Mouse (Mus musculus): ENCODE results near the gene Pex11g. TPM values are rescaled to one million over a fixed set of nuclear protein-coding genes. Genes with fewer than 3 reads are reported as not detected.

Pex11g gene
- polyA plus RNA-seq (2012; ENCODE audit: insufficient read depth, insufficient read length, missing spikeins): 11.4 and 12.6 TPM in 2 replicates

DNA sequence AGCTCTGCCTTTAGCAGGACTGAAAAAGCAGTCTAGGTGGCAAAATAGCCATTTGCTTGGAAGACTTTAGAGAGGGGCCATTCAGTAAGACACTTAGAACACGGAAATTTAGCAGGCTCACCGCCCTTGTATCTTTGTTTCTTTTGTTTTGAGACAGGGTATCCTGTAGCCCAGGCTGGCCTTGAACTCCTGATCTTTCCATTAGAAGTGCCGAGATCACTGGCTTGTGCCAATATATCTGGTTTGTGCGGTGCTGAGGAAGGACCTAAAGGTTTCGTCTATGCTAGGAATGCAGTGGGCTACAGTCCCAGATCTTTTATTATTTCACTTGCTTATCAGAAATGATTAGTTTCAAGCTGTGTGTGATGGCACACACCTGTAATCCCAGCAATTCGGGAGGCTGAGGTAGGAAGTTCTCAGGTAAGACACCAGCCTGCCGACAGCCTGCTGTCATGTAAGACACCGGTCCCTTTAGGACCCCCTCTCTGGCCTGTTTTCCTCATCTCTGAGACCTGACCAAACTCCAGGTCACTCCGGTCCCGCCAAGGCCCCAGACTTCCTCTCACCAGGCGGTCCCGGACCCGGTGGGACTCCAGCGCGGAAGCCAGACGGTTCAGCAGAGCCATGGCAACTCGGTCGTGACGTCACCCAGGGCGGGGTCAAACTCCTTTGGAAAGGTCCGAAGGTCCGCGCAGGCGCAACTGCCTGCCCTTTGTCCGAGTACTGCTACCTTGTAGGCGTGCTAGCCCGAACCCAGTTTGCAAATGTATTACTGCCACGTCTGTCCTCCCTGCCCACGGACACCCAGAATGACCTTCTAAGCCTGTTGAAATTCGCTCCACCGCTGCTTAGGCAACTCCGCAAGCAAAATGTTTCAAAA is at the start of gene Pex11g:
Gene Pex11g (minus strand): TSS at position 675 of the 880 bp plus-strand sequence.
- peak within 1 kb of the TSS; percentile 77 for H3K4me3 ChIP-seq (ENCODE audit: insufficient read depth, low read depth, low read length)
- peak within 1 kb of the TSS; percentile 87 for H3K27ac ChIP-seq (replicated peaks; ENCODE audit: low read depth, low read length)
- H3K4me1 ChIP-seq (ENCODE audit: control insufficient read depth, insufficient read depth, insufficient read length, low read length): peaks cover 4% of the 10 kb centered on the region; the same call in 1 of the 2 replicates

GRCm38 (mm10) chr8:3517117-3517495 is 49.6 kb upstream of the Pex11g start:
- Histone ChIP-seq H3K4me3 (ENCODE audit: insufficient read depth, low read depth, low read length) (peak overlapping the region; percentile 71), H3K27ac (replicated peaks; ENCODE audit: low read depth, low read length) (peak overlapping the region; percentile 83), H3K4me1 (ENCODE audit: control insufficient read depth, insufficient read depth, insufficient read length, low read length) (peaks cover 4% of the 10 kb centered on the region; the same call in 1 of the 2 replicates)

DNA sequence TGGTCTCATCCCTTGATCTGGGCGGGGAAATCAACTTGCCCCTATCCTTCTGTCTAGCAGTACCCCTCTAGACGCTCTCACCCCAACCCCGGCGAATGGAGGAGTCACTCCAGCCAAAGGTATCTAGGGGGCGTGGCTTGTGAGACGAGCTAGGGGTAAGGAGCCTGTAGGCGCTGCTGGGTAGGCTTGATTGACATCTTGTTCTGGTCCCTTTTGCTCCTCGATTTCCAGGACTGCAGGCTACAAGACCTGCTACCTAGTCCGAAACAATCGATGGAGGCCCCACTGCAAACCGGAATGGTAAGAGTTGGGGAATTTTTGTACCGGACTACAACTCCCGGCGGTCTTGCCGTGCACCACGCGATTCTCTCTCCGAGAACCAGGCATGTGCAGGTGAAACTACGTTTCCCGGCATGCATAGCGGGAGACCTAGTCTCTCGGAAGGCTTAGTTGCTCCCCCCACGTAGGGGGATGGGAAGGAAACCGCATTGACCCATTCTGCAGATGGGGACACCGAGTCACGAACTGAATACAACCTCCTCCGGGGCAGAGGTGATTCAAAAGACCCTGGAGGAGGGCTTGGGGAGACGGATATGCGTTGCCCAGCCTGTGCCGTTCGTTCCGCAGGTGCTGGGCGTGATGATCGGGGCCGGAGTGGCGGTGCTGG is 49.1 kb upstream of the Pex11g start:
- peaks cover 4% of the 10 kb centered on the region; the same call in 1 of the 2 replicates for H3K4me1 ChIP-seq (ENCODE audit: control insufficient read depth, insufficient read depth, insufficient read length, low read length)
- peak overlapping the region; percentile 83 for H3K27ac ChIP-seq (replicated peaks; ENCODE audit: low read depth, low read length)
- H3K4me3 ChIP-seq (ENCODE audit: insufficient read depth, low read depth, low read length): peak overlapping the region; percentile 71

DNA sequence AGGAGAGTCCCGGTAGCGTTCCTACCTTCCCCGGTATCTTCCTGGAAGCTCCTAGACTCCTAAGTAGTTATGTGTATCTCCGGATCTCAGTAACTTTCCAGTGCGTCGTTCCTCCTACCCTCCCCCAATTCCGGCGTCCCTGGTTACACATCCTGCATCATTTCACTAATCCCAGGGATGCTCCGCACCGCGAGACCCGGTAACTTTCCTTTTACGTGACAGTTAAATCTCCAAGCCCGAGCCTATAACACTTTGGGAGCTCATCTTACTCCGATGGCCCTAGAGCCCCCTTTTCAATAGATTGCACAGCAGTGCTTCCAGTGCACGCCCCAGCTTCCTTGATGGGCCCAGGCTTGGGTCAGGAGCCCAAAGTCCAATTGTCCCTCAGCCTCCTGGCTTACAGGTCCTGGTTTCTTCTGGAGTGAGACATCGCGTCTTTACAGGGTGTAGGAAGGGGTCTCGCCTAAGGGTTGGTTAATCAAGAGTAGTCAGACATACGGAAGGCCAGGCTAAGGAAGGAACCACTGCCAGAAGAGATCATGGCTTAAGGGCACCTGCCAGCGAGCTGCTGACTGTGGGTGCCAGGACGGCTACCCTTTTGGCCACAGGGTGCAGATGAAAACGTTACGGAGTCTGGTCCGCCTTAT is 48.4 kb upstream of the Pex11g start:
- peak overlapping the region; percentile 71 for H3K4me3 ChIP-seq (ENCODE audit: insufficient read depth, low read depth, low read length)
- H3K27ac ChIP-seq (replicated peaks; ENCODE audit: low read depth, low read length): peak overlapping the region; percentile 83
- H3K4me1 ChIP-seq (ENCODE audit: control insufficient read depth, insufficient read depth, insufficient read length, low read length): peaks cover 4% of the 10 kb centered on the region; the same call in 1 of the 2 replicates

DNA sequence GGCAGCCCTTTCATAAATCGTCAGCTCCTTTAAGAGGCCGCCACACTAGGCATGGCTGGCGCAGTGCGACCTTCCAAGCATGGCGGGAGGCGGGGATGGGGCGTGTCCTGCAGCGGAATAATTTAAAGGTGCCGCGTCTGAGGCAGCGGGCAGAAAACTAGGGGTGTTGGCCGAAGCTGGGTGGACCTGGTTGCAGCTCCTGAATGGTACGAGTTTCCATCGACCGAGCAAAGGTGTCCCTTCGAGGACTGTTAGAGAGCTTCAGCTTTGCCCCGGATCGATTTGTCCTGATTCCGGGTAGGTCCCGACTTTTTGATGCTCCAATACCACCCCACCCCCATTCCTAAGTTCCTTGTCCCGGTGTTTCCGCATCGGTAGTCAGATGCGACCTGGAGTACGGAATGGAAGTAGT is 47.8 kb upstream of the Pex11g start, which contains the start of gene Pnpla6:
Gene Pnpla6 (plus strand): TSS at position 125 of the 412 bp plus-strand sequence.
- Histone ChIP-seq H3K4me3 (ENCODE audit: insufficient read depth, low read depth, low read length) (peak within 1 kb of the TSS; percentile 71), H3K27ac (replicated peaks; ENCODE audit: low read depth, low read length) (peak within 1 kb of the TSS; percentile 83), H3K4me1 (ENCODE audit: control insufficient read depth, insufficient read depth, insufficient read length, low read length) (peaks cover 4% of the 10 kb centered on the region; the same call in 1 of the 2 replicates)

DNA sequence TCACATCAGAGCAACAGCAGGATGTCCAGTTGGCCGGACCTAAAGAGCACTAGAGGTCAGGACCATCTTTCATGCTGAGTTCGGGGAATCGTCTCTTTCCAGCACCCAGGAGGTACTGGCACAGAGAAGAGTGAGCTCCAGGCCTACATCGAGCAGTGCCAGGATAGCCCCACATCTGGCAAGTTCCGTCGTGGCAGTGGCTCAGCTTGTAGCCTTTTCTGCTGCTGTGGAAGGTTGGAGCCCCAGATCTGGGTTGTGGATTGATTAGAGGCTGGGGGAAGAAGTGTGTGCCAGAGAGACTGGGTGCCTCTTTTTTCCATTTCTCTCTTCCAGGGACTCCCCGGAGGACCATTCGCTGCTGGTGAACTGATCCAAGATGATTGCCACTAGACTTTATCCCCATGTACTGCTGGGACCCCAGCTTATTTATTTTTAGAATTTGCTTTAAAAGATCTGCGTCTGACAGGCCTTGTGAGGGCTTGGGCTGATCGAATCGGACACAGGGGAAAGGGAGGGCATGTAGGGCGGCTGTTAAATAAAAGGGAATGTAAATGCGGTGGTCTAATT is 47.3 kb upstream of the Pex11g start:
- Histone ChIP-seq H3K4me3 (ENCODE audit: insufficient read depth, low read depth, low read length) (peak overlapping the region; percentile 71), H3K4me1 (ENCODE audit: control insufficient read depth, insufficient read depth, insufficient read length, low read length) (peaks cover 4% of the 10 kb centered on the region; the same call in 1 of the 2 replicates), H3K27ac (replicated peaks; ENCODE audit: low read depth, low read length) (peak overlapping the region; percentile 71)

GRCm38 (mm10) chr8:3507979-3508754 is 40.7 kb upstream of the Pex11g start:
- Histone ChIP-seq H3K27ac (replicated peaks; ENCODE audit: low read depth, low read length) (no peak overlapping the region), H3K4me3 (ENCODE audit: insufficient read depth, low read depth, low read length) (no peak overlapping the region)

GRCm38 (mm10) chr8:3502217-3502616 is 34.7 kb upstream of the Pex11g start:
- Histone ChIP-seq H3K4me1 (ENCODE audit: control insufficient read depth, insufficient read depth, insufficient read length, low read length) (no peaks in the 10 kb centered on the region; the same call in 1 of the 2 replicates), H3K4me3 (ENCODE audit: insufficient read depth, low read depth, low read length) (no peak overlapping the region), H3K27ac (replicated peaks; ENCODE audit: low read depth, low read length) (no peak overlapping the region)

More at GRCm38 (mm10) chr8:3507979-3508754, 40.7 kb upstream of the Pex11g start:
- no peaks in the 10 kb centered on the region for H3K4me1 ChIP-seq (ENCODE audit: control insufficient read depth, insufficient read depth, insufficient read length, low read length)

DNA sequence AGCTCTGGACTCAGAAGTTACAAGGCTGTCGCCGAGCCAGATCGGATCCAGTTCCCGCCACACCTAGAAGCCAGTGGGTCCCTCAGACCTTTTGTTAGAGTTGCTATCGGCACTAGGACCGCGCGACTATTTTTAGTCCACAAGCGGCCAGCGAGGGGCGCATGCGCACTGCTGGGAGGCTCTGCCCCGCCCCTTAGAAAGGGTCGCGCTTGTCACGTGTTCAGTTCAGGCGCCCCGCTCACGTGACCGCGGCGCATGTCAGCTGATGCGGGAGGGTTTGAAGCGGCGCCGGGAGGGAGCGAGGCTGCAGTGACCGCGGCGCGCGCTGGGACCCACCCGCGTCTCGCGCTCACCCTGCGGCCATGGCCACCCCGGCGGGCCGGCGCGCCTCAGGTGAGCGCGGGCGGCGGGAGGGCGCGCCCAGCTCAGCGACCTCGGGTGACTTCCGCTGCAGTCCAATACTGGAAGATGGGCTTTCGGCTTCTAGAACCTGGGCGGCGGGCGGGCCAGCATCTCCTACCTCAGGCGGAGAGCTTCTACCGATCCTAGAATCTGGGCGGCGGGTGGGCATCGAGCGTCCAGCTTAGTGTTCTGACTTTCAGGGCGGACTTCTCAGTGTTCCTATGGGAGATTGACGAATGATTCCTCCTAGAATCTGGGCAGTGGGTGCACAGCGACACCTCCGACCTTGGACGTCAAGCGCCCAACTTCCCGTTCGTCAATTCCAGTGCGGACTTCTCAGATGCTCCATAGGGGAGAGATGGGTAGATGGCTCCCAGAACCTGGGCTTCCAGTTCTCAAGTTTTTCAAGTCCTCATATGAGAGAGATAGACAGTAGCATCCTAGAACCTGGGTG is 33.0 kb upstream of the Pex11g start, which contains the start of gene Mcoln1:
Gene Mcoln1 (plus strand): TSS at position 223 of the 856 bp plus-strand sequence.
- H3K4me3 ChIP-seq (ENCODE audit: insufficient read depth, low read depth, low read length): peak within 1 kb of the TSS; percentile 91
- no peaks in the 10 kb centered on the region; the same call in 1 of the 2 replicates for H3K4me1 ChIP-seq (ENCODE audit: control insufficient read depth, insufficient read depth, insufficient read length, low read length)
- H3K27ac ChIP-seq (replicated peaks; ENCODE audit: low read depth, low read length): peak within 1 kb of the TSS; percentile 96

DNA sequence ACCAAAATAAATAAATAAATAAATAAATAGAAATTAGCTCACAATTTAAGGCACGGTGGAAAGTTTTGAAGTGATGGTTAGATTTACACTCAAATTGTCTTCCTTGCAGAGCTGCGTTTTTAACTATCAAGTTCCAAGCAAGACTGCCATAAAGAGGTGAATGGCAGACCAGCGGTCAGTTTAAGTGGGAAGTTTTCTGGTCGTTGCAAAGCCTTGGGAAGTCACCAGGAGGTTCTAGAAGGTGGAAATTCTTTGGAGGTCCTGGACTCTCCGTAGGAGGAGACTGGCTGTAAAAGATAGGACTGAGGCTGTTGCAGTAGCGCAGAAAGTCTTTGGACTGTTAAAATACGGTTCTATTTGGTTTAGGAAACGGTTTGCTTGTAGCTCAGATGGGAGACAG is 32.3 kb upstream of the Pex11g start:
- no peaks in the 10 kb centered on the region; the same call in 1 of the 2 replicates for H3K4me1 ChIP-seq (ENCODE audit: control insufficient read depth, insufficient read depth, insufficient read length, low read length)
- H3K4me3 ChIP-seq (ENCODE audit: insufficient read depth, low read depth, low read length): peak overlapping the region; percentile 91
- peak overlapping the region; percentile 96 for H3K27ac ChIP-seq (replicated peaks; ENCODE audit: low read depth, low read length)

- Histone ChIP-seq H3K4me3 (ENCODE audit: insufficient read depth, low read depth, low read length) (no peak overlapping the region), H3K27ac (replicated peaks; ENCODE audit: low read depth, low read length) (no peak overlapping the region), H3K4me1 (ENCODE audit: control insufficient read depth, insufficient read depth, insufficient read length, low read length) (peaks cover 4% of the 10 kb centered on the region; the same call in 1 of the 2 replicates)
Measured at GRCm38 (mm10) chr8:3498583-3498982, 31.1 kb upstream of the Pex11g start.

- Histone ChIP-seq H3K27ac (replicated peaks; ENCODE audit: low read depth, low read length) (no peak overlapping the region), H3K4me1 (ENCODE audit: control insufficient read depth, insufficient read depth, insufficient read length, low read length) (peaks cover 4% of the 10 kb centered on the region; the same call in 1 of the 2 replicates), H3K4me3 (ENCODE audit: insufficient read depth, low read depth, low read length) (no peak overlapping the region)
Measured at GRCm38 (mm10) chr8:3496428-3496748, 28.9 kb upstream of the Pex11g start.
